Mouse (Mus musculus): ENCODE data around the gene Sirt2. TPM values are rescaled to one million over a fixed set of nuclear protein-coding genes. Genes with fewer than 3 reads are reported as not detected.

Gene Sirt2
- polyA plus RNA-seq (2015; fragmentation: Nextera tagmentation; extraction: Ambion mirVana) = 62.1 and 63.7 TPM in 2 replicates

GRCm38 (mm10) chr7:28766173-28766879, at the start of gene Sirt2:
Gene Sirt2 (plus strand): TSS chr7:28766735.
- WGBS = under 1% methylated on average over 45 of the region's 45 CpGs
- Histone ChIP-seq H3K9me3 (replicated peaks; ENCODE audit: control insufficient read depth, low read length) (no peaks in the 10 kb centered on the region), H3K27me3 (ENCODE audit: control insufficient read depth, insufficient read depth, low read length) (no peaks in the 10 kb centered on the region), H3K4me2 (ENCODE audit: low read depth, low read length) (peak within 1 kb of the TSS; percentile 65), H3K4me3 (replicated peaks; ENCODE audit: low read length) (peak within 1 kb of the TSS; percentile 87), H3K27ac (ENCODE audit: low read length) (no peak within 1 kb of the TSS), H3K9ac (ENCODE audit: low read length) (peak within 1 kb of the TSS; percentile 92), H3K4me1 (ENCODE audit: control insufficient read depth, insufficient read depth, low read length) (peaks cover 16% of the 10 kb centered on the region), H3K36me3 (ENCODE audit: control insufficient read depth, insufficient read depth, low read length) (peaks cover under 1% of the 10 kb centered on the region; the same call in 1 of the 2 replicates)
- peak; percentile 98 for ATAC-seq (ENCODE audit: insufficient read depth, low FRiP score)

- H3K4me1 ChIP-seq (ENCODE audit: control insufficient read depth, insufficient read depth, low read length) = no peaks in the 10 kb centered on the region
- no peak overlapping the region; the same call in 1 of the 2 replicates for H3K4me3 ChIP-seq (replicated peaks; ENCODE audit: low read length)
- H3K9me3 ChIP-seq (replicated peaks; ENCODE audit: control insufficient read depth, low read length) = no peaks in the 10 kb centered on the region
- no peak overlapping the region for H3K9ac ChIP-seq (ENCODE audit: low read length)
- H3K4me2 ChIP-seq (ENCODE audit: low read depth, low read length) = peak overlapping the region; percentile 84; the same call in 1 of the 2 replicates
- no peaks in the 10 kb centered on the region for H3K36me3 ChIP-seq (ENCODE audit: control insufficient read depth, insufficient read depth, low read length)
- H3K27ac ChIP-seq (ENCODE audit: low read length) = no peak overlapping the region
- no peaks in the 10 kb centered on the region for H3K27me3 ChIP-seq (ENCODE audit: control insufficient read depth, insufficient read depth, low read length)
- 64% methylated on average over 10 of the region's 10 CpGs for WGBS
- no peak for ATAC-seq (ENCODE audit: insufficient read depth, low FRiP score)
These were observed 48.8 kb upstream of the Sirt2 start for GRCm38 (mm10) chr7:28717726-28718125.

- H3K9ac ChIP-seq (ENCODE audit: low read length) = no peak overlapping the region
- no peak for ATAC-seq (ENCODE audit: insufficient read depth, low FRiP score)
- no peaks in the 10 kb centered on the region for H3K36me3 ChIP-seq (ENCODE audit: control insufficient read depth, insufficient read depth, low read length)
- H3K27ac ChIP-seq (ENCODE audit: low read length) = no peak overlapping the region
- no peak overlapping the region for H3K4me2 ChIP-seq (ENCODE audit: low read depth, low read length)
- H3K9me3 ChIP-seq (replicated peaks; ENCODE audit: control insufficient read depth, low read length) = no peaks in the 10 kb centered on the region
- no peaks in the 10 kb centered on the region for H3K27me3 ChIP-seq (ENCODE audit: control insufficient read depth, insufficient read depth, low read length)
- H3K4me3 ChIP-seq (replicated peaks; ENCODE audit: low read length) = no peak overlapping the region
- no peaks in the 10 kb centered on the region for H3K4me1 ChIP-seq (ENCODE audit: control insufficient read depth, insufficient read depth, low read length)
- 43% methylated on average over 4 of the region's 4 CpGs for WGBS
These were observed 47.4 kb upstream of the Sirt2 start for GRCm38 (mm10) chr7:28719159-28719558.

GRCm38 (mm10) chr7:28719650-28720049, 46.9 kb upstream of the Sirt2 start:
- ATAC-seq (ENCODE audit: insufficient read depth, low FRiP score) = no peak
- no peak overlapping the region for H3K27ac ChIP-seq (ENCODE audit: low read length)
- no peaks in the 10 kb centered on the region for H3K4me1 ChIP-seq (ENCODE audit: control insufficient read depth, insufficient read depth, low read length)
- no peak overlapping the region for H3K4me2 ChIP-seq (ENCODE audit: low read depth, low read length)
- no peaks in the 10 kb centered on the region for H3K27me3 ChIP-seq (ENCODE audit: control insufficient read depth, insufficient read depth, low read length)
- WGBS = 77% methylated on average over 2 of the region's 2 CpGs
- no peak overlapping the region for H3K9ac ChIP-seq (ENCODE audit: low read length)
- no peaks in the 10 kb centered on the region for H3K9me3 ChIP-seq (replicated peaks; ENCODE audit: control insufficient read depth, low read length)
- no peaks in the 10 kb centered on the region for H3K36me3 ChIP-seq (ENCODE audit: control insufficient read depth, insufficient read depth, low read length)
- no peak overlapping the region for H3K4me3 ChIP-seq (replicated peaks; ENCODE audit: low read length)

- no peak overlapping the region for H3K9ac ChIP-seq (ENCODE audit: low read length)
- H3K4me2 ChIP-seq (ENCODE audit: low read depth, low read length) = no peak overlapping the region
- 62% methylated on average over 3 of the region's 3 CpGs for WGBS
- H3K4me3 ChIP-seq (replicated peaks; ENCODE audit: low read length) = no peak overlapping the region
- H3K9me3 ChIP-seq (replicated peaks; ENCODE audit: control insufficient read depth, low read length) = no peaks in the 10 kb centered on the region
- H3K36me3 ChIP-seq (ENCODE audit: control insufficient read depth, insufficient read depth, low read length) = no peaks in the 10 kb centered on the region
- no peak overlapping the region for H3K27ac ChIP-seq (ENCODE audit: low read length)
- no peak for ATAC-seq (ENCODE audit: insufficient read depth, low FRiP score)
- H3K27me3 ChIP-seq (ENCODE audit: control insufficient read depth, insufficient read depth, low read length) = no peaks in the 10 kb centered on the region
- no peaks in the 10 kb centered on the region for H3K4me1 ChIP-seq (ENCODE audit: control insufficient read depth, insufficient read depth, low read length)
These were observed 45.6 kb upstream of the Sirt2 start for GRCm38 (mm10) chr7:28720753-28721537.

GRCm38 (mm10) chr7:28722079-28722478, 44.5 kb upstream of the Sirt2 start:
- ATAC-seq (ENCODE audit: insufficient read depth, low FRiP score) = no peak
- Histone ChIP-seq H3K9ac (ENCODE audit: low read length) (no peak overlapping the region), H3K27me3 (ENCODE audit: control insufficient read depth, insufficient read depth, low read length) (no peaks in the 10 kb centered on the region), H3K27ac (ENCODE audit: low read length) (no peak overlapping the region), H3K4me2 (ENCODE audit: low read depth, low read length) (no peak overlapping the region), H3K36me3 (ENCODE audit: control insufficient read depth, insufficient read depth, low read length) (no peaks in the 10 kb centered on the region), H3K9me3 (replicated peaks; ENCODE audit: control insufficient read depth, low read length) (no peaks in the 10 kb centered on the region), H3K4me1 (ENCODE audit: control insufficient read depth, insufficient read depth, low read length) (no peaks in the 10 kb centered on the region), H3K4me3 (replicated peaks; ENCODE audit: low read length) (no peak overlapping the region)
- 86% methylated on average over 7 of the region's 7 CpGs for WGBS

GRCm38 (mm10) chr7:28724613-28725012, 41.9 kb upstream of the Sirt2 start:
- Histone ChIP-seq H3K4me3 (replicated peaks; ENCODE audit: low read length) (no peak overlapping the region), H3K9ac (ENCODE audit: low read length) (no peak overlapping the region), H3K4me1 (ENCODE audit: control insufficient read depth, insufficient read depth, low read length) (no peaks in the 10 kb centered on the region), H3K27ac (ENCODE audit: low read length) (no peak overlapping the region), H3K27me3 (ENCODE audit: control insufficient read depth, insufficient read depth, low read length) (no peaks in the 10 kb centered on the region), H3K4me2 (ENCODE audit: low read depth, low read length) (no peak overlapping the region), H3K9me3 (replicated peaks; ENCODE audit: control insufficient read depth, low read length) (no peaks in the 10 kb centered on the region), H3K36me3 (ENCODE audit: control insufficient read depth, insufficient read depth, low read length) (no peaks in the 10 kb centered on the region)
- WGBS = 89% methylated on average over 2 of the region's 2 CpGs
- no peak for ATAC-seq (ENCODE audit: insufficient read depth, low FRiP score)

GRCm38 (mm10) chr7:28726600-28726999, 39.9 kb upstream of the Sirt2 start:
- Histone ChIP-seq H3K27ac (ENCODE audit: low read length) (no peak overlapping the region), H3K4me1 (ENCODE audit: control insufficient read depth, insufficient read depth, low read length) (no peaks in the 10 kb centered on the region), H3K36me3 (ENCODE audit: control insufficient read depth, insufficient read depth, low read length) (no peaks in the 10 kb centered on the region), H3K27me3 (ENCODE audit: control insufficient read depth, insufficient read depth, low read length) (no peaks in the 10 kb centered on the region), H3K9me3 (replicated peaks; ENCODE audit: control insufficient read depth, low read length) (peaks cover 6% of the 10 kb centered on the region; the same call in 1 of the 2 replicates), H3K4me2 (ENCODE audit: low read depth, low read length) (peak overlapping the region; percentile 37), H3K4me3 (replicated peaks; ENCODE audit: low read length) (no peak overlapping the region), H3K9ac (ENCODE audit: low read length) (no peak overlapping the region)
- ATAC-seq (ENCODE audit: insufficient read depth, low FRiP score) = 0 out of 2 replicates have a peak, but pooled peaks have one; percentile 21
- WGBS = 9% methylated on average over 14 of the region's 14 CpGs

Measured in stomach, embryonic 16.5 days (tissue).